Mouse (Mus musculus) c-Kit-positive CD71-positive TER-119-negative erythroid progenitor cells, embryonic 14.5 days (primary cell): ENCODE data around the gene E330021D16Rik.
A peak's percentile ranks its signal among the peaks of the same experiment; 100 is the strongest.

Experiments
- DNase-seq: peaks from one replicate; pipeline ENCODE4 v3.0.0-alpha.2; 2013; ENCODE audit warnings: low read depth

Gene E330021D16Rik

GRCm38 (mm10) chr6:136421059-136421458 is 5.7 kb upstream of the E330021D16Rik start:
- peak; percentile 22 for DNase-seq

- DNase-seq: no peak
Observed at GRCm38 (mm10) chr6:136418889-136419835, 3.8 kb upstream of the E330021D16Rik start.

- DNase-seq: no peak
Observed at GRCm38 (mm10) chr6:136418333-136418848, 3.0 kb upstream of the E330021D16Rik start.

- peak; percentile 21 for DNase-seq
Observed at GRCm38 (mm10) chr6:136417864-136418263, 2.5 kb upstream of the E330021D16Rik start.

- no peak for DNase-seq
Observed at GRCm38 (mm10) chr6:136413856-136414362, 1.5 kb downstream of the E330021D16Rik start.

GRCm38 (mm10) chr6:136407608-136408192 is 7.7 kb downstream of the E330021D16Rik start:
- DNase-seq: no peak

- no peak for DNase-seq
Observed at GRCm38 (mm10) chr6:136396860-136397259, 18.5 kb downstream of the E330021D16Rik start.

GRCm38 (mm10) chr6:136390262-136390661 is 25.1 kb downstream of the E330021D16Rik start:
- DNase-seq: no peak

GRCm38 (mm10) chr6:136385287-136385686 is 30.1 kb downstream of the E330021D16Rik start:
- DNase-seq: no peak

GRCm38 (mm10) chr6:136383218-136383617 is 32.2 kb downstream of the E330021D16Rik start:
- DNase-seq: no peak

GRCm38 (mm10) chr6:136376097-136376496 is 39.3 kb downstream of the E330021D16Rik start:
- DNase-seq: no peak

- no peak for DNase-seq
Observed at GRCm38 (mm10) chr6:136364430-136365098, 50.8 kb downstream of the E330021D16Rik start.

GRCm38 (mm10) chr6:136364008-136364407 is 51.4 kb downstream of the E330021D16Rik start:
- no peak for DNase-seq

GRCm38 (mm10) chr6:136363313-136363712 is 52.1 kb downstream of the E330021D16Rik start:
- no peak for DNase-seq

- no peak for DNase-seq
Observed at GRCm38 (mm10) chr6:136358471-136358870, 56.9 kb downstream of the E330021D16Rik start.

- DNase-seq: peak; percentile 16
Observed at GRCm38 (mm10) chr6:136353399-136354184, 61.8 kb downstream of the E330021D16Rik start.
